Mouse (Mus musculus) heart, postnatal 14 days (tissue): ENCODE measurements around the gene Ciapin1. TPM values are rescaled to one million over a fixed set of nuclear protein-coding genes. Genes with fewer than 3 reads are reported as not detected.

ENCODE experiments used
- DNase-seq, 2 experiments: peaks; one replicate each; pipeline ENCODE4 v3.0.0; 2021 to 2022
- intact Hi-C: fragments of 180-260 bp; cut with DNase I; formaldehyde crosslinking; loops from one replicate; pipeline ENCODE4 v1.15.1; 2025
- total RNA-seq, 2 experiments: library from RNA; stranded (reverse); gene quantifications; 2 replicates each; pipeline ENCODE4 v1.2.3; 2021

Ciapin1 gene
- total RNA-seq, 2 experiments from 2014 or later = 76.8 to 92.4 TPM

GRCm38 (mm10) chr8:94785247-94785985 lies 52.7 kb downstream of the Ciapin1 start:
- intact Hi-C loops = no loop called here
- peak; percentile 36 to 61 for DNase-seq

GRCm38 (mm10) chr8:94783890-94784289 lies 54.3 kb downstream of the Ciapin1 start:
- intact Hi-C loops = no loop called here

GRCm38 (mm10) chr8:94781838-94782235 lies 56.3 kb downstream of the Ciapin1 start:
- intact Hi-C loops = no loop called here
- DNase-seq = peak in 1 of 2 experiments; percentile 40

More at GRCm38 (mm10) chr8:94783890-94784289, 54.3 kb downstream of the Ciapin1 start:
- DNase-seq = no peak

- intact Hi-C loops = no loop called here
- no peak for DNase-seq
Measured at GRCm38 (mm10) chr8:94781155-94781837, 56.9 kb downstream of the Ciapin1 start.

GRCm38 (mm10) chr8:94780491-94781154 lies 57.5 kb downstream of the Ciapin1 start:
- DNase-seq = no peak
- intact Hi-C loops = no loop called here

- intact Hi-C loops = no loop called here
- no peak for DNase-seq
Measured at GRCm38 (mm10) chr8:94779534-94780294, 58.4 kb downstream of the Ciapin1 start.

GRCm38 (mm10) chr8:94778895-94779533 lies 59.1 kb downstream of the Ciapin1 start:
- no peak for DNase-seq
- intact Hi-C loops = no loop called here

- intact Hi-C loops = no loop called here
- peak; percentile 42 for DNase-seq
Measured at GRCm38 (mm10) chr8:94778473-94778872, 59.7 kb downstream of the Ciapin1 start.

GRCm38 (mm10) chr8:94778036-94778435 lies 60.1 kb downstream of the Ciapin1 start:
- intact Hi-C loops = no loop called here
- no peak for DNase-seq

- intact Hi-C loops = no loop called here
- no peak for DNase-seq
Measured at GRCm38 (mm10) chr8:94776346-94776745, 61.8 kb downstream of the Ciapin1 start.

GRCm38 (mm10) chr8:94774601-94775000 lies 63.6 kb downstream of the Ciapin1 start:
- intact Hi-C loops = no loop called here

GRCm38 (mm10) chr8:94773700-94774171 lies 64.4 kb downstream of the Ciapin1 start:
- DNase-seq = no peak
- intact Hi-C loops = no loop called here

More at GRCm38 (mm10) chr8:94774601-94775000, 63.6 kb downstream of the Ciapin1 start:
- DNase-seq = no peak

- DNase-seq = no peak
- intact Hi-C loops = no loop called here
Measured at GRCm38 (mm10) chr8:94773048-94773447, 65.1 kb downstream of the Ciapin1 start.

- peak; percentile 72 to 73 for DNase-seq
- intact Hi-C loops = no loop called here
Measured at GRCm38 (mm10) chr8:94771941-94772670, 66.1 kb downstream of the Ciapin1 start, which contains the start of gene Cx3cl1. Gene Cx3cl1 (plus strand): TSS chr8:94772009.

- peak in 1 of 2 experiments; percentile 42 for DNase-seq
- intact Hi-C loops = no loop called here
Measured at GRCm38 (mm10) chr8:94770945-94771344, 67.2 kb downstream of the Ciapin1 start.
